Mouse (Mus musculus) left cerebral cortex, adult 18-20 months (tissue): ENCODE data around the gene Nufip2. TPM values are rescaled to one million over a fixed set of nuclear protein-coding genes. Genes with fewer than 3 reads are reported as not detected.

ENCODE experiments used
- total RNA-seq, 2 experiments: library from RNA; stranded (reverse); gene quantifications; 2 replicates each; pipeline ENCODE4 v1.2.3; 2021

Gene Nufip2
- total RNA-seq, 2 experiments from 2014 or later = 66.4 to 68.7 TPM

Other genes with a start within 250 kb of the Nufip2 start
- 10 to 100 TPM; 37.6 to 48.5 TPM for gene Coro6, start 223.7 kb upstream of the Nufip2 start, total RNA-seq
- gene Ankrd13b, start 196.5 kb upstream of the Nufip2 start, total RNA-seq = 10 to 100 TPM; 80.5 to 82.5 TPM
- 100 to 1,000 TPM; 282 to 319 TPM for gene Git1, start 192.6 kb upstream of the Nufip2 start, total RNA-seq
- 1 to 10 TPM in 1 of 2 experiments, under 1 TPM in 1; 0.77 to 1.3 TPM for gene Abhd15, start 171.0 kb upstream of the Nufip2 start, total RNA-seq
- 1 to 10 TPM; 4.1 to 4.5 TPM for gene Trp53i13, start 170.2 kb upstream of the Nufip2 start, total RNA-seq
- not detected for gene Gm10392, start 167.0 kb upstream of the Nufip2 start, total RNA-seq
- 100 to 1,000 TPM in 1 of 2 experiments, 10 to 100 TPM in 1; 98.1 to 102 TPM for gene Taok1, start 78.3 kb upstream of the Nufip2 start, total RNA-seq
- not detected for gene Cryba1, start 39.1 kb downstream of the Nufip2 start, total RNA-seq
- 100 to 1,000 TPM; 132 to 140 TPM for gene Myo18a, start 77.1 kb downstream of the Nufip2 start, total RNA-seq
- gene Gm10277, start 101.6 kb downstream of the Nufip2 start, total RNA-seq = not detected
- gene Pipox, start 207.9 kb downstream of the Nufip2 start, total RNA-seq = 1 to 10 TPM in 1 of 2 experiments, under 1 TPM in 1; 0.81 to 1.2 TPM
- 100 to 1,000 TPM; 145 to 154 TPM for gene Sez6, start 244.6 kb downstream of the Nufip2 start, total RNA-seq